Mouse (Mus musculus) liver, postnatal 0 days (tissue): ENCODE measurements around the gene Nae1.

Experiments
- CTCF ChIP-seq: sonication (generic); IDR thresholded peaks from 2 replicates; pipeline ENCODE4 v1.5.1; 2016; ENCODE audit warnings: antibody characterized with exemption, low read depth
- EP300 ChIP-seq: IDR thresholded peaks from 2 replicates; pipeline ENCODE4 v1.6.1; 2016; ENCODE audit warnings: antibody characterized with exemption, low read depth, mild to moderate bottlenecking

DNA sequence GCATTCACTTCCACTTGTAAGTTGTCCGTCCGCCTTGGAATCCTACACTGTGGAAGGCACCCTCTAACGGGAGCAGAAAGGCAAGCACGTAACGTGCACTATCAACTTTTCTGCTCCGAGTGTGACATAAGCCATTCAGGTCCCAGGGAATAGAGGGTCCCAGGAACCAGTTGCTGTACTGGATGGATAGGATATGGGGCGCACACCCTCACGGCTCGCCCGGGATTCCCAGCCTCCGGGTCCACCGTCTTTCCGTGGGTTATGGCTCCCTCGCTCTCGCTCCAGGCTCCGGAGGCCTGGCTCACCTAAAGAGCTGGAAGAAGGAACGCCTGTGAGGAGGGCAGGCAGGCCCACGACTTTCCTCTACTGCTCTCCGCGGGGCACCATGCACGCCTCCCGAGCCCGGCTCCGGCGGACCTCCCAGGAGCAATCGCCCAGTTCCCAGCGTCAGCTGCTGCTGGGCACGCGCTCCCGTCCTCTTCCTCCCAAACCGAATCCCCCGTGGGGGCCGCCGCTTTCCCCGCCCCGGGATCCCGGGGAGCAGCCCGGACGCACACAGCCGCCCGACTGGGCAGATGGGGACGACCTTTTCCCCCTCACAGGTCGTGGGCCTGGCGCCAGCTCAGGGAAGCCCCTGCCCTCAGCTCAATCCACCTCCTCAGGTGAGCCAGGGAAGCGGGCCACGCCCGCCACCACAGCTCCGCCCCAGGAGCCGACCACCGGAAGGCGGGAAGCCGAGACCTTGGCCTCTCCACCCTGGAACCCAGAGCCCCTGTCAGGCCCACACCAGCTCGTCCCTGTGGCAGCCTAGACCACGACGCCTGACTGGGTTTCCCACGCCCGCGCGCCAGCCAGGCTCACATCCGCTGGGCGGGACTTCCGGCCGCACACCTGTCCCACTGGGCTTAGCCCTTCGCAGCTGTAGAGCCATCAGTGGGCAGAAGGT, 25.1 kb downstream of the Nae1 start, which contains the start of gene Terb1:
- TF ChIP-seq CTCF (no peak), EP300 (no peak)
